ENCODE assay signal across 9 mouse cellular contexts in the genomic region with DNA sequence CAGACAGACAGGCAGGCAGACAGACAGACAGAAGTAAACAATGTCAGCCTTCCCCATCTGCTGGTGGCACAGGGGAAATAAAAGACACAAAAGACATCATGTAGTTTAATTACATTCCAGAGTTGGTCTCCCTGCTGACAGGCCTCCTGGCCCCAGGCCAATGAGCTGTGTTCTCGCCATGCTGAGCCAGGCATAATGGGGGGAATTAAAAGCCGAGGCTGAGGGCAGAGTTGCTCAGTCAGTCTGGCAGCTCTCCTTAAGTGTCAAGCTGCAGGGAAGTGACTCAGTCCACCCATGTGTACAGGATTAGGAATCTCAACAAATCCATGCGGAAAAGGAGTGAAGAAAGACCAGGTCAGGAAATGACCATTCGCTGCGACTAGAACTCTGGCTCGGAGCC.
DNase-seq lines count a peak whose midpoint lies in the region; ATAC-seq and TF ChIP-seq lines count a peak whose summit lies in the region.
"Had no signal": no experiment of that assay in that cellular context is flagged by ENCODE, and none has a peak within 500 bp of the region (broad histone marks: within the 10 kb centered on the region; RNA-seq: fewer than 3 reads in every experiment).

No protein-coding gene starts in this region.

- peak overlapping the region; percentile 25; the same call in 1 of the 2 replicates for H3K4me2 ChIP-seq in limb, embryonic 13.5 days (replicated peaks)
- no peak overlapping the region for H3K4me2 ChIP-seq in neural tube, embryonic 14.5 days (ENCODE audit: low read depth, low read length)

- H3K4me3 ChIP-seq in kidney, adult 2 months (ENCODE audit: insufficient read depth, low read depth, low read length): no peak overlapping the region
- H3K4me3 ChIP-seq in limb, embryonic 13.5 days: no peak overlapping the region
- no peak overlapping the region for H3K4me3 ChIP-seq in neural tube, embryonic 14.5 days (ENCODE audit: low read depth, low read length)
- H3K4me3 ChIP-seq: myocyte had no signal

- H3K36me3 ChIP-seq in kidney, adult 2 months (ENCODE audit: control insufficient read depth, insufficient read depth, low read length): no peaks in the 10 kb centered on the region
- no peaks in the 10 kb centered on the region for H3K36me3 ChIP-seq in limb, embryonic 13.5 days
- H3K36me3 ChIP-seq in neural tube, embryonic 14.5 days (ENCODE audit: control insufficient read depth, insufficient read depth, low read length): no peaks in the 10 kb centered on the region

- no peak for TF ChIP-seq CTCF in kidney, adult 2 months (conservative IDR thresholded peaks at IDR 0.05; ENCODE audit: insufficient read depth, insufficient read length, low read depth, low read length)

- no peak overlapping the region for H3K27ac ChIP-seq in kidney, adult 2 months (ENCODE audit: insufficient read depth, low read depth, low read length)
- H3K27ac ChIP-seq in limb, embryonic 13.5 days: peak overlapping the region; percentile 58
- H3K27ac ChIP-seq in neural tube, embryonic 14.5 days (ENCODE audit: low read depth, low read length): no peak overlapping the region

- ATAC-seq in limb, embryonic 13.5 days (ENCODE audit: low FRiP score, low read depth): peak; percentile 89
- peak; percentile 90 for ATAC-seq in neural tube, embryonic 14.5 days (ENCODE audit: low read depth)

- H3K9me3 ChIP-seq in limb, embryonic 13.5 days: no peaks in the 10 kb centered on the region; the same call in 1 of the 2 replicates
- no peaks in the 10 kb centered on the region for H3K9me3 ChIP-seq in neural tube, embryonic 14.5 days (ENCODE audit: control insufficient read depth, low read length)

- peak; percentile 14 to 15 for DNase-seq in heart, adult 18-20 months
- no peak for DNase-seq in heart, adult 8-10 months (ENCODE audit: low spot score)
- peak; percentile 74 to 77 for DNase-seq in cerebellum, postnatal 36 days
- peak; percentile 60 for DNase-seq in gastrocnemius, postnatal 10 days
- peak; percentile 49 for DNase-seq in kidney, adult 2 months
- no peak for DNase-seq in yolk sac, embryonic 10.5 days (ENCODE audit: low spot score)

- H3K9ac ChIP-seq in limb, embryonic 13.5 days: no peak overlapping the region
- H3K9ac ChIP-seq in neural tube, embryonic 14.5 days (replicated peaks; ENCODE audit: low read depth, low read length): no peak overlapping the region

- H3K4me1 ChIP-seq in kidney, adult 2 months (ENCODE audit: control insufficient read depth, insufficient read depth, low read length): no peaks in the 10 kb centered on the region; the same call in 1 of the 2 replicates
- peaks cover 14% of the 10 kb centered on the region for H3K4me1 ChIP-seq in limb, embryonic 13.5 days
- peaks cover 13% of the 10 kb centered on the region for H3K4me1 ChIP-seq in neural tube, embryonic 14.5 days (ENCODE audit: control insufficient read depth, insufficient read depth, low read length)

- 10% methylated on average over 6 of the region's 6 CpGs for WGBS in kidney, adult 2 months
- 6% methylated on average over 6 of the region's 6 CpGs for WGBS in limb, embryonic 13.5 days
- WGBS in neural tube, embryonic 14.5 days: 18% methylated on average over 6 of the region's 6 CpGs

- TF ChIP-seq POLR2A in kidney, adult 2 months (IDR thresholded peaks at IDR 0.05; ENCODE audit: low read depth, low read length): no peak

- H3K27me3 ChIP-seq in kidney, adult 2 months (replicated peaks; ENCODE audit: control insufficient read depth, insufficient read depth, low read length): no peaks in the 10 kb centered on the region
- H3K27me3 ChIP-seq in limb, embryonic 13.5 days: no peaks in the 10 kb centered on the region
- H3K27me3 ChIP-seq in neural tube, embryonic 14.5 days (ENCODE audit: control insufficient read depth, insufficient read depth, low read length): no peaks in the 10 kb centered on the region

Comparison
In these comparisons a context has a peak if more than half of its experiments do, and no peak if none do; other contexts are left out.
1. DNase-seq: peak in heart, adult 18-20 months (2 of 2), cerebellum, postnatal 36 days (2 of 2), gastrocnemius, postnatal 10 days (single experiment) and kidney, adult 2 months (single experiment); none in heart, adult 8-10 months (single experiment) and yolk sac, embryonic 10.5 days (single experiment).